Mouse (Mus musculus) left cerebral cortex, adult 18-20 months (tissue): ENCODE measurements around the gene Aunip. TPM values are rescaled to one million over a fixed set of nuclear protein-coding genes. Genes with fewer than 3 reads are reported as not detected.
A peak's percentile ranks its signal among the peaks of the same experiment; 100 is the strongest.

Experiments used
- DNase-seq, 2 experiments: peaks; one replicate each; pipeline ENCODE4 v3.0.0; 2021 to 2022; ENCODE audit warnings: low spot score in 2 of 2, mixed read lengths in 1 of 2
- total RNA-seq, 2 experiments: library from RNA; stranded (reverse); gene quantifications; 2 replicates each; pipeline ENCODE4 v1.2.3; 2021

Gene Aunip
- total RNA-seq, 2 experiments from 2014 or later = 0.54 TPM; not detected in 1

GRCm38 (mm10) chr4:134514309-134514930 lies 3.6 kb downstream of the Aunip start:
- DNase-seq = no peak

GRCm38 (mm10) chr4:134515614-134516013 lies 4.8 kb downstream of the Aunip start:
- no peak for DNase-seq

GRCm38 (mm10) chr4:134516981-134517380 lies 6.2 kb downstream of the Aunip start:
- DNase-seq = peak; percentile 43 to 49

GRCm38 (mm10) chr4:134517719-134518118 lies 6.9 kb downstream of the Aunip start:
- peak in 1 of 2 experiments; percentile 43 for DNase-seq

GRCm38 (mm10) chr4:134518541-134518940 lies 7.7 kb downstream of the Aunip start:
- no peak for DNase-seq

GRCm38 (mm10) chr4:134519281-134519680 lies 8.5 kb downstream of the Aunip start:
- DNase-seq = no peak

GRCm38 (mm10) chr4:134523447-134523846 lies 12.6 kb downstream of the Aunip start:
- no peak for DNase-seq

GRCm38 (mm10) chr4:134525806-134526205 lies 15.0 kb downstream of the Aunip start:
- no peak for DNase-seq

- no peak for DNase-seq
Observed at GRCm38 (mm10) chr4:134526220-134526619, 15.4 kb downstream of the Aunip start.

- DNase-seq = no peak
Observed at GRCm38 (mm10) chr4:134532928-134533327, 22.1 kb downstream of the Aunip start.

- no peak for DNase-seq
Observed at GRCm38 (mm10) chr4:134533421-134533820, 22.6 kb downstream of the Aunip start.

GRCm38 (mm10) chr4:134534124-134534886 lies 23.5 kb downstream of the Aunip start:
- DNase-seq = peak; percentile 49 to 65

GRCm38 (mm10) chr4:134534932-134535786 lies 24.4 kb downstream of the Aunip start, which contains the start of gene Mtfr1l:
TSS of gene Mtfr1l (minus strand) at chr4:134535387.
- peak; percentile 94 to 97 for DNase-seq

GRCm38 (mm10) chr4:134535787-134536151 lies 25.0 kb downstream of the Aunip start:
- peak in 1 of 2 experiments; percentile 43 for DNase-seq

GRCm38 (mm10) chr4:134538997-134539580 lies 28.3 kb downstream of the Aunip start:
- no peak for DNase-seq

- no peak for DNase-seq
Observed at GRCm38 (mm10) chr4:134542726-134543125, 31.9 kb downstream of the Aunip start.

- DNase-seq = peak; percentile 93 to 98
Observed at GRCm38 (mm10) chr4:134543261-134543660, 32.5 kb downstream of the Aunip start.

GRCm38 (mm10) chr4:134546814-134547705 lies 36.3 kb downstream of the Aunip start:
- peak in 1 of 2 experiments; percentile 32 for DNase-seq

- peak in 1 of 2 experiments; percentile 27 for DNase-seq
Observed at GRCm38 (mm10) chr4:134548169-134548938, 37.6 kb downstream of the Aunip start.
